Mouse (Mus musculus) monocyte, adult 5-6 weeks (primary cell): ENCODE data around the gene Yaf2. TPM values are rescaled to one million over a fixed set of nuclear protein-coding genes. Genes with fewer than 3 reads are reported as not detected.
"Not testable (repeated sequence)": the region's sequence is repeated elsewhere in the genome, so short reads cannot be mapped to it uniquely, and the experiment has no call there.

Source experiments
- ATAC-seq: fragments of 153-309, 156-312 bp; replicated peaks from 2 replicates; pipeline ENCODE4 v1.8.0; 2017; ENCODE audit warnings: mild to moderate bottlenecking; ENCODE audit not compliant: low TSS enrichment, insufficient number of reproducible peaks, severe bottlenecking, poor library complexity, low FRiP score
- total RNA-seq: library from RNA; stranded (forward); fragments of 200-1000, 200-491, 200-594 nt; gene quantifications from 3 replicates; pipeline ENCODE4 v1.2.3, GENCODE M21; 2017

Yaf2 gene
- total RNA-seq, result 19.9 to 26.2 TPM (median 21.2 TPM) in 3 replicates

DNA sequence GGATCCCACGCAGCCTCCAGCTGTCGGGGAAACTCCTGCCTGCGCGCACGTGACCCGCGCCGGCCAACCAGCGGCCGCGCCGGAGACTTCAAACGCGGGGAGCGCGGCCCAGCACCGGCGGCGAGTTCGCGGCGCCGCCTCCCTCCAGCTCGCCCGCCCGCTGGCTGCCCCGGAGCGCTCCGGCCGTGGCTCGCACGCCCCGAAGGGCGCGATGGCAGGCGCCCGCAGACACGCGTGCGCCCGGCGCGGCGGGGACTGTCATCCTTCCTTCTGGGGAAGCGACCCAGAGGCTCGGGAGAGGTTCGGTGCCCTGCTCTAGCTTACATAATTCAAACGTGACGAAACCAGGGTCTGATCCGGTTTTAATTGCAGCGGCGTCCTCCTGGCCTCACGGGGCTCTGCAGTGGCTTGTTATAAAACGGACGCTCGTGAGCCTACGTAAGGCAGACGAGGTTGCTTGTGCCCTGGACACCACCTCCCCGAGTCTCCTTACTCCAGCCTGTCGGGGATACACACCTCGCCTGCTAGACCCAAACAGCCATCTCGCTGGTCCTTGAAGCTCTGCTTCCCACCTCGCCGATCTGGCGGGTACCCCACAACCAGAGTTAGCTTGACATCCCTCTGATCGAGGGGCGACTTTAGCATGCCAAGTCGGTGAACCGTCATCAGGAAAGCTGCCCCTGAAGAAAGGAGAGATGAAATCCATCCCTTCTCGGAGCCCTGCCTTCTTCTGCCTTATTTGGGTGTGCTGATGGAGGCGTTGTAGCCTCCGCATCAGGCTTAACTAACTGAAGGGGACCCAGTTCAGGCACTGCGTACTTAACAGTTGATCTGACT lies at the start of gene Yaf2:
Gene Yaf2 (minus strand): TSS at position 11 of the 837 bp plus-strand sequence.
- peak; percentile 28; the same call in 1 of the 2 replicates for ATAC-seq

GRCm38 (mm10) chr15:93381337-93381736 lies 44.6 kb upstream of the Yaf2 start:
- ATAC-seq, result no peak

- peak; percentile 68 for ATAC-seq
Measured at GRCm38 (mm10) chr15:93379177-93379576, 42.4 kb upstream of the Yaf2 start.

GRCm38 (mm10) chr15:93375696-93376095 lies 39.0 kb upstream of the Yaf2 start:
- no peak for ATAC-seq

GRCm38 (mm10) chr15:93372525-93373119 lies 35.9 kb upstream of the Yaf2 start:
- not testable (repeated sequence) for ATAC-seq

DNA sequence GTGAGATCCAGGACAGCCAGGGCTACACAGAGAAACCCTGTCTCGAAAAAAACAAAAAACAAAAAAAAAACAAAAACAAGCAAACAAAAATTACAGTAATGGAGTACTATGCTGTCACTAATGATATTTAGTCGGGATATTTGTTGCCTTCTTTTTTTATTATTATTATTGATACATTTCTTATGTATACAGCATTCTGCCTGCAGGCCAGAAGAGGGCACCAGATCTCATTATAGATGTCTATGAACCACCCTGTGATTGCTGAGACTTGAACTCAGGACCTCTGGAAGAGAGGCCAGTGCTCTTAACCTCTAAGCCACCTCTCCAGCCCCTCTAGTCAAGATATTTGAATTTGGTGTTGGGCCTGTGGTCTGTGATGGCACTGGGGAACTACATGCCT lies 35.1 kb upstream of the Yaf2 start:
- ATAC-seq, result no peak

DNA sequence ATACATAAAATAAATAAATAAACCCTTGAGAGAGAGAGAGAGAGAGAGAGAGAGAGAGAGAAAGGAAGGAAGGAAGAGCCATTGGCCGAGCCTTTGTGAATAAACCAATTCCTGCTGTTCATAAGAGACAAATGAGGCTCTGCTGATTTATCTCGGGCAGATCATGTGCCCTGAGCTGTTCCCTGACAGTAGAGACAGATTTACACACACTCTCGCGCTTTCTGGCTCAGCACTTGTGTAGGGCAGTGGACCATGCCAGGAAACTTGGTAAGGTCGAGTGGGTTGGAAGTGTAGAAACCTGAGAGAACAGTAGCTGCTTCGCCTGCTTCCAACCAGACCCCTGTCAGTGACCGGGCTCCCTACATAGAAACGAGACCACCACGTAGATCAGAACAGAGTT lies 31.8 kb upstream of the Yaf2 start:
- ATAC-seq, result no peak

DNA sequence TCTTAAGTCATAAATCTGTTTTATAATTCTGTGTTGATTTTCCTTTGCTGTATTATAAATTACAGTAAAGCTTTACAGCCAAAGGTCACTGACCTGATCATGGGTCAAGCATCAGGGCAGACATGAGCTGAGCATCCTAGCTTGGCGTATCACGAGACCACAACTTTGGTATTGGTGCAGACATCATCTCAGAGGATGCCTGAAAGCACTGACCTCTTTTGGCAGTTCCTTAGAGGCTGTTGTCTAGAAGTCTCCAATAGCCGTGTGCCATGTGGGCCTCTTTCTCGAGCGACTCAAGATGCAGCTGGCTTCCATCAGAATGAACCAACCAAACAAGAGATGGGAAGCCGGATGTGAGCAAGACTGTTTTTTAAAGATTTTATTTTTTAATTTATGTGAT lies 28.8 kb upstream of the Yaf2 start:
- ATAC-seq, result no peak

GRCm38 (mm10) chr15:93358346-93359095 lies 21.8 kb upstream of the Yaf2 start:
- ATAC-seq, result no peak

DNA sequence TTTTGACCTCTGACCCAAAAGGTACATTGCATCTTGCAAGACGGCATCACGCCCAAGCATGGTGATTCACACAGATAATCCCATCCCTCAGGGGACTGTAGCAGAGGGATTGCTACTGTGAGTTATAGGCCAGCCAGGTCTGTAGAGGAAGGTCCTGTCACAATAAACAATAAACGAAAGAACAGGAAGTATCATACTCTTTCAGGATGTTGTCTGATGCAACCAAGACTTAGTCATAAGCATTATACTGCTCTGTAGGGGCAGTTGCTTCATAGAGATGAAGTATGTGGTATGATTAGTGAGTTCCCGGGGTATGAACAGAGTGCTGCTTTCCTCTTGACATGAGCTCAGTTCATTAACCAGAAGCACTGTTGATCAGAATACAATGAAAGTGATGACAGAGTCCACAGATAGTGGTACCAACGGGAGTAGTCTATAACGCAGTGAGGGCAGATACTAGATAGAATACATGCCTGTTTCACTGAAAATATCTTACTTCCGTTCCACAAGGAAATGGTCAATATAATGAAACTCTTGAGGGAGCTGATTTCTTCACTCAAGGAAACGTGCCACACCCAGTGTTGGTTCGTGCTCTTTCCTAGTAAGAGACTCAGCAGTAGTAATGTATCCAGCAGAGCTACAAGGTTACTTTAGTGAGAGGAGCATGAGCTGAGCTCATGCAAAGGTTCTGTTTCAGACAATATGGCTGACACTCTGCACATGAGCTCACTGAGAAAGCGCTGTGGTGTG lies 4.1 kb upstream of the Yaf2 start:
- ATAC-seq, result peak; percentile 84

GRCm38 (mm10) chr15:93336658-93336924 lies 144 bp downstream of the Yaf2 start:
- ATAC-seq, result no peak

GRCm38 (mm10) chr15:93335821-93336657 lies 696 bp downstream of the Yaf2 start:
- no peak for ATAC-seq

DNA sequence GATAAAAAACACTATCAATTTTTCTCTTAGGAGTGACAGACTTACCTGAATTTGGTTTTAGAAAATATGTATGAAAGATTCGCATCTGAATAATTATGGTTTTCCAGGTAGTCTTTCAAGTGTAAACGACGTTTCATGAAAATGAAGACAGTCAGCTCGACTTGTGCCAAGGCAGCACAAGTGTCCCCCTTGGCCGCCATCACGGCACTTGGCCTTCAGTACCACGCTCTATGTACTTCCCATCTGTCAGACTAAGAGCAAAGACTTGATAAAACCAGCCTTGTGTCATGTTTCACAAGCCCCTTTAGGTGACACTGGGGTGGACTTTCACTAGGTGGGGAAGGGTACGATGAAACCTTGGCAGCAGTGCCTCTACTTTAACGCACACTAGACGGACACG lies 5.5 kb downstream of the Yaf2 start:
- no peak for ATAC-seq

- no peak for ATAC-seq
Measured at GRCm38 (mm10) chr15:93327235-93327634, 9.5 kb downstream of the Yaf2 start.

DNA sequence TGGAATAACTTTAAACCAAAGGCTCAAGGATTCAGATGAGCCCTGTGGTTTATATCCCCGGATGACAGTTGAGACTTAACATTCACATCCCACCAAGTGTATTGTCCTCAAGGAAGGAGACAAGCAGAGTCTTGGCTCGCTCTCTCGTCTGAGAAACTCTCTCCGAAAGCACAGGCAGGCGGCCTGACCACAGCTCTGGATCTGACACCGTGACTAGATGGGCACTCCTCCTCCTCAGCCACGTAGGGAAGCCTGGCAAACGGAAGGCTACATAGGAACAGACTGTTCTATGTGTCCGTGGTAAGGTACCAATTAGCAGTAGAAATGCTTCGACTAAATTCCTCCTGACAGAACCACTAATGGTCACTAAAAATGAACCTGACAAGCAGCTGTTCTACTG lies 10.1 kb downstream of the Yaf2 start:
- ATAC-seq, result no peak

GRCm38 (mm10) chr15:93325360-93325759 lies 11.4 kb downstream of the Yaf2 start:
- ATAC-seq, result no peak

GRCm38 (mm10) chr15:93318781-93319180 lies 18.0 kb downstream of the Yaf2 start:
- ATAC-seq, result no peak

DNA sequence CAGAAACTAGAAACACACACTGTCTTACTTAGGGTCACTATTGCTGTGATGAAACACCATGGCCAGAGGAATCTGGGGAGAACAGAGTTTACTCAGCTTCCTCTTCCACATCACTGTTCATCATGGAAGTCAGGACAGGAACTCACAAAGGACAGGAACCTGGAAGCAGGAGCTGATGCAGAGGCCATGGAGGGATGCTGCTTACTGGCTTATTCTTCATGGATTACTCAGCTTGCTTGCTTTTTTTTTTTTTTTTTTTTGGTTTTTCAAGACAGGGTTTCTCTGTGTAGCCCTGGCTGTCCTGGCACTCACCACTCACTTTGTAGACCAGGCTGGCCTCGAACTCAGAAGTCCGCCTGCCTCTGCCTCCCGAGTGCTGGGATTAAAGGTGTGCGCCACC lies 26.4 kb downstream of the Yaf2 start:
- ATAC-seq, result not testable (repeated sequence)
